Mouse (Mus musculus) megakaryocyte-erythroid progenitor cell, adult 5-6 weeks (primary cell): ENCODE data around the gene Gm20509. TPM values are rescaled to one million over a fixed set of nuclear protein-coding genes. Genes with fewer than 3 reads are reported as not detected.

ENCODE experiments used
- ATAC-seq: replicated peaks from 2 replicates; pipeline ENCODE4 v1.8.0; 2016; ENCODE audit warnings: mild to moderate bottlenecking, inconsistent platforms; ENCODE audit not compliant: severe bottlenecking, poor library complexity, low FRiP score, low TSS enrichment
- total RNA-seq, 2 experiments: library from RNA; stranded (forward) in 1 of 2; stranded (reverse) in 1 of 2; fragments of 200-1000, 215-1000 nt in 1 of 2; fragments of >200 nt in 1 of 2; fragmentation: Nextera tagmentation in 1 of 2; gene quantifications; 2 replicates each; pipeline ENCODE4 v1.2.3; 2014 to 2017

Gene Gm20509
- total RNA-seq, 2 experiments from 2014 or later, result not detected

GRCm38 (mm10) chr9:73162571-73163333 is 60.5 kb downstream of the Gm20509 start:
- ATAC-seq, result peak; percentile 81

DNA sequence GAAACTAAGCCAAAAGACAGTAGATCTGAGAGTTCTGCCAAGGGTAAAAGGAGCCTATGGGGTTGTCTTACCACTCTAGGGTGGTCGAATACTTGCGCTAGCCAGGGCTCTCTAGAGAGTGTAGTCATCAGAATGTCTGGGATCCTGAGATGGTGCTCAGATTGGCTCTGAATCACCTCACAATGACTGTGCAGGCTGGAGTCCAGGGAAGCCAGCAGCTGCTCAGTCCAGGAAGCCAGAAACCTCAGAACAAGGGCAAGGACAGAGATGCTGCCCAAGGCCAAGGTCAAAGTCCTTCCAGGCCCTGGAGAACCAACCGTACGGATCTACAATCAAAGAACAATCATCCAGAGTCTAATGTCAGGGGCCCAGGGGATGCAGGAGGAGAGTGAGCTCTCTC is 63.4 kb downstream of the Gm20509 start:
- no peak for ATAC-seq

Other genes starting within 250 kb of the Gm20509 start
- not detected in 2 replicates for gene Pygo1, start 176.8 kb upstream of the Gm20509 start, total RNA-seq (2014; fragmentation: Nextera tagmentation)
- not detected in 2 replicates for gene Pygo1, start 176.8 kb upstream of the Gm20509 start, total RNA-seq (2017)
- not detected in 2 replicates for gene Dyx1c1, start 143.7 kb upstream of the Gm20509 start, total RNA-seq (2014; fragmentation: Nextera tagmentation)
- 1.3 TPM in 1 of 2 replicates, not detected in the other for gene Dyx1c1, start 143.7 kb upstream of the Gm20509 start, total RNA-seq (2017)
- gene Gm44503, start 143.6 kb upstream of the Gm20509 start, total RNA-seq (2014; fragmentation: Nextera tagmentation), result 2.7 TPM in 1 of 2 replicates, not detected in the other
- 1.8 TPM in 1 of 2 replicates, not detected in the other for gene Gm44503, start 143.6 kb upstream of the Gm20509 start, total RNA-seq (2017)
- 9.5 and 9.9 TPM in 2 replicates for gene Ccpg1os, start 117.1 kb upstream of the Gm20509 start, total RNA-seq (2014; fragmentation: Nextera tagmentation)
- gene Ccpg1os, start 117.1 kb upstream of the Gm20509 start, total RNA-seq (2017), result 7.6 and 8.1 TPM in 2 replicates
- 5.6 and 6.8 TPM in 2 replicates for gene Ccpg1, start 117.0 kb upstream of the Gm20509 start, total RNA-seq (2014; fragmentation: Nextera tagmentation)
- gene Ccpg1, start 117.0 kb upstream of the Gm20509 start, total RNA-seq (2017), result 19.4 and 28.5 TPM in 2 replicates
- 22.7 and 28.2 TPM in 2 replicates for gene Pigb, start 62.1 kb upstream of the Gm20509 start, total RNA-seq (2014; fragmentation: Nextera tagmentation)
- gene Pigb, start 62.1 kb upstream of the Gm20509 start, total RNA-seq (2017), result 5.2 and 8.2 TPM in 2 replicates
- 7.6 and 11.3 TPM in 2 replicates for gene Rab27a, start 57.6 kb upstream of the Gm20509 start, total RNA-seq (2014; fragmentation: Nextera tagmentation)
- 9.8 and 17.4 TPM in 2 replicates for gene Rab27a, start 57.6 kb upstream of the Gm20509 start, total RNA-seq (2017)
- not detected in 2 replicates for gene Khdc3, start 634 bp upstream of the Gm20509 start, total RNA-seq (2014; fragmentation: Nextera tagmentation)
- gene Khdc3, start 634 bp upstream of the Gm20509 start, total RNA-seq (2017), result not detected in 2 replicates
- 103 and 110 TPM in 2 replicates for gene Rsl24d1, start 11.0 kb downstream of the Gm20509 start, total RNA-seq (2014; fragmentation: Nextera tagmentation)
- 193 and 210 TPM in 2 replicates for gene Rsl24d1, start 11.0 kb downstream of the Gm20509 start, total RNA-seq (2017)